Mouse (Mus musculus) G1E (cell line): Measurements from ENCODE around the gene Ccdc39.

Experiments used
- CTCF ChIP-seq: IDR thresholded peaks from 2 replicates; pipeline ENCODE4 v1.5.1; 2012; ENCODE audit warnings: low read depth, low read length, inconsistent platforms, mixed read lengths
- GATA1 ChIP-seq: IDR thresholded peaks from 2 replicates; pipeline ENCODE4 v1.6.1; 2012; ENCODE audit warnings: borderline replicate concordance, low read length, inconsistent platforms, mixed read lengths
- GATA2 ChIP-seq: IDR thresholded peaks from 2 replicates; pipeline ENCODE4 v1.6.1; 2012; ENCODE audit warnings: low read depth, low read length, inconsistent platforms, borderline replicate concordance
- TAL1 ChIP-seq: conservative IDR thresholded peaks from 2 replicates; pipeline ENCODE4 v1.6.1; 2012; ENCODE audit warnings: low read depth, low read length, inconsistent platforms, mixed read lengths

DNA sequence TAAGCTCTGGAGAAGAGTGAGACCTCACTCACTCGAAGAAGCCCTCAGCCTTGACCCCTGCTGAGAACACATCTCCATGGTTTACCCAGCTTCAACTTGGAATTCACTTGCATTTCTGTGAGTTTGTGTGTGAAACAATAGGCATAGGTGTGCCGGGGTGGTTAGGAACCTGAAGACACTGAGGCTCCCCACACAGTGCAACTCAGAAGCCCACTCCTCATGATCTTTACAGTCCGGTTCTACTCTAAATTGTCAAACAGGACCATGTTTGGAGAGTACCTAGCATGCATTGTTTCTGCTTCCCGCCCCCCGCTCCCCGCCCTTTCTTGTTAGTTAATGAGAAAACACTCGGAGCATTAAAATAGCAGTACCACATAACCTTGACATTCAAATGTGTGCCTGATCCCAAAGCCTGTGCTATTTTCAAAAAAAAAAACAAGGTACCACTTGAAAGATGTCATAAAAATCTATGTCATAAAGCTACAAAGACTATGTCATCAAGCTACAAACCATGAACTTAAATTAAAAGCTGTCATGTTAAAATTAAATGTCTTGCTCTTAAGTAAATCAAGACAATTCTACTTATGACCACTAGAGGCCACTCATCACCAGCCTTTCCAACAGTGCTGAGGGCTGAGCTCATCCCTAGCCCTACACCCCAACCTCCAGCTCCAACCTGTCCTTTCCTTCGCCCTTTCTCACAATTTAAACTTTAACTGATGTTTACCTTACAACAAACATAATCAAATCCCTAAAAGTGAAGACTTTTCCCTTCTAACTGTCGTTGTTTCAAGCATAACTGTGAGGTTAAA lies 19.8 kb downstream of the Ccdc39 start:
- TF ChIP-seq CTCF (peak; percentile 37), GATA1 (no peak), TAL1 (no peak), GATA2 (no peak)
